Mouse (Mus musculus) spleen, adult 2 months (tissue): ENCODE results near the gene Enpp1. TPM values are rescaled to one million over a fixed set of nuclear protein-coding genes. Genes with fewer than 3 reads are reported as not detected.

Experiments
- DNase-seq, 2 experiments: peaks; one replicate each; pipeline versions ENCODE4 v3.0.0 to v3.0.0-alpha.2; 2012 to 2021; ENCODE audit warnings: low spot score in 2 of 2, low read depth in 1 of 2
- H3K27ac ChIP-seq: fragments of 200-500 bp; 2 replicates; pipeline ENCODE4 v1.5.1; 2012; ENCODE audit warnings: low read length, inconsistent platforms; ENCODE audit not compliant: insufficient read depth
- H3K27me3 ChIP-seq: fragments of 200-500 bp; 2 replicates; pipeline ENCODE4 v1.6.1; 2012; ENCODE audit warnings: mild to moderate bottlenecking, moderate library complexity, low read length, inconsistent platforms; ENCODE audit not compliant: control insufficient read depth, insufficient read depth
- H3K36me3 ChIP-seq: fragments of 200-500 bp; 2 replicates; pipeline ENCODE4 v1.6.1; 2012; ENCODE audit warnings: mild to moderate bottlenecking, low read length, inconsistent platforms; ENCODE audit not compliant: control insufficient read depth, insufficient read depth
- H3K4me1 ChIP-seq: fragments of 200-500 bp; 2 replicates; pipeline ENCODE4 v1.6.1; 2011; ENCODE audit warnings: inconsistent platforms; ENCODE audit not compliant: control insufficient read depth, insufficient read depth, insufficient read length
- H3K4me3 ChIP-seq: fragments of 200-500 bp; 2 replicates; pipeline ENCODE4 v1.5.1; 2011; ENCODE audit warnings: mild to moderate bottlenecking, inconsistent platforms; ENCODE audit not compliant: insufficient read depth, insufficient read length; ENCODE audit errors: extremely low read depth
- CTCF ChIP-seq: fragments of 200-500 bp; IDR thresholded peaks from 2 replicates; pipeline ENCODE4 v1.5.1; 2011; ENCODE audit warnings: mild to moderate bottlenecking, inconsistent platforms; ENCODE audit not compliant: insufficient read depth, insufficient read length, insufficient replicate concordance; ENCODE audit errors: extremely low read depth
- POLR2A ChIP-seq: fragments of 200-500 bp; IDR thresholded peaks from 2 replicates; pipeline ENCODE4 v1.6.1; 2011; ENCODE audit warnings: low read depth, low read length, inconsistent platforms
- WGBS: fragments of 180-500 bp; shearing (Covaris S2); methylation state at CpG from one replicate; pipeline ENCODE4 v1.1.7; 2018; 5-methylcytosine and 5-hydroxymethylcytosine counted together
- polyA plus RNA-seq: library from polyadenylated mRNA; depleted of rRNA; stranded (reverse); fragments of >200 nt; gene quantifications from 2 replicates; pipeline ENCODE4 v1.2.3, GENCODE M21; 2012; rRNA removed

Gene Enpp1
- 2.5 and 3.2 TPM in 2 replicates for polyA plus RNA-seq

- Histone ChIP-seq H3K4me1 (peaks cover 7% of the 10 kb centered on the region; the same call in 1 of the 2 replicates), H3K36me3 (no peaks in the 10 kb centered on the region), H3K27me3 (peaks cover 2% of the 10 kb centered on the region; the same call in 1 of the 2 replicates), H3K4me3 (peak within 1 kb of the TSS; percentile 85), H3K27ac (peak within 1 kb of the TSS; percentile 90)
- TF ChIP-seq CTCF (no peak), POLR2A (peak; percentile 35; the same call in 1 of the 2 replicates)
- peak; percentile 23 to 69 for DNase-seq
- 1% methylated on average over 78 of the region's 79 CpGs for WGBS
These were observed at the start of gene Enpp1 for GRCm38 (mm10) chr10:24711480-24712366. Gene Enpp1 (minus strand): TSS chr10:24712159.

- Histone ChIP-seq H3K4me3 (no peak overlapping the region), H3K4me1 (peaks cover 8% of the 10 kb centered on the region; the same call in 1 of the 2 replicates), H3K36me3 (no peaks in the 10 kb centered on the region), H3K27me3 (no peaks in the 10 kb centered on the region), H3K27ac (no peak overlapping the region)
- WGBS, result 75% methylated on average over 8 of the region's 8 CpGs
- TF ChIP-seq CTCF (no peak), POLR2A (no peak)
- no peak for DNase-seq
These were observed 46.5 kb upstream of the Enpp1 start for GRCm38 (mm10) chr10:24758326-24758915.

GRCm38 (mm10) chr10:24754874-24755540 is 43.0 kb upstream of the Enpp1 start:
- WGBS, result 55% methylated on average over 9 of the region's 9 CpGs
- Histone ChIP-seq H3K36me3 (no peaks in the 10 kb centered on the region), H3K4me1 (peaks cover 8% of the 10 kb centered on the region; the same call in 1 of the 2 replicates), H3K4me3 (no peak overlapping the region), H3K27me3 (no peaks in the 10 kb centered on the region), H3K27ac (peak overlapping the region; percentile 64; the same call in 1 of the 2 replicates)
- TF ChIP-seq CTCF (no peak), POLR2A (no peak)
- DNase-seq, result no peak

- Histone ChIP-seq H3K4me1 (peaks cover 8% of the 10 kb centered on the region; the same call in 1 of the 2 replicates), H3K27ac (peak overlapping the region; percentile 83), H3K36me3 (no peaks in the 10 kb centered on the region), H3K4me3 (peak overlapping the region; percentile 4; the same call in 1 of the 2 replicates), H3K27me3 (no peaks in the 10 kb centered on the region)
- 36% methylated on average over 11 of the region's 11 CpGs for WGBS
- peak; percentile 33 to 61 for DNase-seq
- TF ChIP-seq POLR2A (no peak), CTCF (no peak)
These were observed 42.4 kb upstream of the Enpp1 start for GRCm38 (mm10) chr10:24754251-24754835.

GRCm38 (mm10) chr10:24753536-24754250 is 41.7 kb upstream of the Enpp1 start:
- WGBS, result 63% methylated on average over 16 of the region's 16 CpGs
- TF ChIP-seq CTCF (no peak), POLR2A (no peak)
- Histone ChIP-seq H3K27me3 (no peaks in the 10 kb centered on the region), H3K27ac (peak overlapping the region; percentile 83), H3K36me3 (no peaks in the 10 kb centered on the region), H3K4me1 (peaks cover 8% of the 10 kb centered on the region; the same call in 1 of the 2 replicates), H3K4me3 (peak overlapping the region; percentile 4; the same call in 1 of the 2 replicates)
- DNase-seq, result peak in 1 of 2 experiments; percentile 29

GRCm38 (mm10) chr10:24742950-24743487 is 31.1 kb upstream of the Enpp1 start:
- WGBS, result 79% methylated on average over 13 of the region's 13 CpGs
- no peaks in the 10 kb centered on the region for H3K27me3 ChIP-seq
- H3K36me3 ChIP-seq, result no peaks in the 10 kb centered on the region
- TF ChIP-seq POLR2A, result no peak
- TF ChIP-seq CTCF, result no peak
- no peak overlapping the region for H3K4me3 ChIP-seq
- H3K4me1 ChIP-seq, result no peaks in the 10 kb centered on the region
- DNase-seq, result no peak
- H3K27ac ChIP-seq, result no peak overlapping the region
